ENCODE assay signal across 32 mouse cellular contexts in genomic region chr11:99454759-99455158, GRCm38 (mm10). TPM values are rescaled to one million over a fixed set of nuclear protein-coding genes. Genes with fewer than 3 reads are reported as not detected.
DNase-seq lines count a peak whose midpoint lies in the region; ATAC-seq and TF ChIP-seq lines count a peak whose summit lies in the region.
"Had no signal": no experiment of that assay in that cellular context is flagged by ENCODE, and none has a peak within 500 bp of the region (broad histone marks: within the 10 kb centered on the region; RNA-seq: fewer than 3 reads in every experiment).

No protein-coding gene starts in this region.

- 56% methylated on average over 10 of the region's 10 CpGs for WGBS in stomach, postnatal 0 days

- peak overlapping the region; percentile 70 for H3K27ac ChIP-seq in stomach, postnatal 0 days (replicated peaks)
- H3K27ac ChIP-seq: forebrain, embryonic 13.5 days; heart, embryonic 10.5 days; heart, embryonic 15.5 days; hindbrain, embryonic 12.5 days; limb, embryonic 12.5 days; midbrain, embryonic 13.5 days had no signal

- TF ChIP-seq EP300 in stomach, postnatal 0 days (optimal IDR thresholded peaks at IDR 0.05): peak; percentile 41

- no peak overlapping the region for H3K4me3 ChIP-seq in stomach, postnatal 0 days (ENCODE audit: low read depth, low read length)
- H3K4me3 ChIP-seq: forebrain, embryonic 13.5 days; heart, embryonic 10.5 days; heart, embryonic 15.5 days; hindbrain, embryonic 12.5 days; limb, embryonic 12.5 days; midbrain, embryonic 13.5 days had no signal

- no peaks in the 10 kb centered on the region for H3K9me3 ChIP-seq in stomach, postnatal 0 days (ENCODE audit: control insufficient read depth, low read length)
- H3K9me3 ChIP-seq: forebrain, embryonic 13.5 days; heart, embryonic 10.5 days; heart, embryonic 15.5 days; hindbrain, embryonic 12.5 days; limb, embryonic 12.5 days; midbrain, embryonic 13.5 days had no signal

- TF ChIP-seq CTCF in stomach, postnatal 0 days (IDR thresholded peaks at IDR 0.05; ENCODE audit: low read depth): no peak

- H3K27me3 ChIP-seq in stomach, postnatal 0 days (ENCODE audit: control insufficient read depth, insufficient read depth, low read length): no peaks in the 10 kb centered on the region
- H3K27me3 ChIP-seq: forebrain, embryonic 13.5 days; heart, embryonic 15.5 days; hindbrain, embryonic 12.5 days; limb, embryonic 12.5 days; midbrain, embryonic 13.5 days had no signal

- H3K9ac ChIP-seq in stomach, postnatal 0 days (ENCODE audit: low read length): no peak overlapping the region
- H3K9ac ChIP-seq: forebrain, embryonic 13.5 days; heart, embryonic 15.5 days; hindbrain, embryonic 12.5 days; limb, embryonic 12.5 days; midbrain, embryonic 13.5 days had no signal

- ATAC-seq in stomach, postnatal 0 days (ENCODE audit: low FRiP score, low TSS enrichment): peak; percentile 81
- ATAC-seq in monocyte, adult 5-6 weeks (replicated peaks; ENCODE audit: insufficient number of reproducible peaks, low FRiP score, low TSS enrichment, poor library complexity, severe bottlenecking): no peak
- ATAC-seq: forebrain, embryonic 13.5 days; lung, postnatal 0 days; midbrain, embryonic 13.5 days had no signal

- no peaks in the 10 kb centered on the region for H3K4me1 ChIP-seq in stomach, postnatal 0 days (replicated peaks; ENCODE audit: control insufficient read depth, insufficient read depth)
- H3K4me1 ChIP-seq: forebrain, embryonic 13.5 days; heart, embryonic 10.5 days; heart, embryonic 15.5 days; hindbrain, embryonic 12.5 days; midbrain, embryonic 13.5 days had no signal

- H3K4me2 ChIP-seq in stomach, postnatal 0 days (replicated peaks; ENCODE audit: low read depth): no peak overlapping the region
- H3K4me2 ChIP-seq: forebrain, embryonic 13.5 days; heart, embryonic 15.5 days; hindbrain, embryonic 12.5 days; limb, embryonic 12.5 days; liver, embryonic 11.5 days; midbrain, embryonic 13.5 days had no signal

- H3K36me3 ChIP-seq in stomach, postnatal 0 days (ENCODE audit: control insufficient read depth, insufficient read depth, low read length): no peaks in the 10 kb centered on the region
- H3K36me3 ChIP-seq: heart, embryonic 10.5 days; heart, embryonic 15.5 days; hindbrain, embryonic 12.5 days; limb, embryonic 12.5 days; midbrain, embryonic 13.5 days had no signal

- DNase-seq in urinary bladder, postnatal 14 days (ENCODE audit: low spot score): peak; percentile 23
- DNase-seq in urinary bladder, postnatal 36 days (ENCODE audit: low spot score in 2 of 2): no peak
- DNase-seq in kidney, adult 9 months: peak; percentile 61
- DNase-seq in kidney, postnatal 25 days: peak; percentile 52 to 81
- DNase-seq in stomach, postnatal 0 days (ENCODE audit: low spot score): peak; percentile 54
- DNase-seq in ovary, postnatal 14 days (ENCODE audit: low spot score): no peak
- no peak for DNase-seq in cerebellum, postnatal 10 days
- DNase-seq: adrenal gland, postnatal 10 days; B cell, adult 2 months; cerebellum, adult 8-10 months; cerebellum, postnatal 36 days; gastrocnemius, postnatal 25 days; heart, adult 11 months; heart, postnatal 36 days; lung, postnatal 4 days; right cerebral cortex, postnatal 25 days; thymus, postnatal 4 days had no signal

RNA-seq across cellular contexts. Expression of gene Krt20, which starts 16.8 kb away (rescaled TPM):
- polyA plus RNA-seq in stomach, postnatal 0 days (2015; fragmentation: Nextera tagmentation; extraction: Ambion mirVana): 110 and 119 TPM in 2 replicates
- total RNA-seq in monocyte, adult 5-6 weeks (2017): not detected in 3 replicates
- total RNA-seq: gastrocnemius, postnatal 25 days; heart, postnatal 36 days; left cerebral cortex, postnatal 14 days; megakaryocyte-erythroid progenitor cell, adult 5-6 weeks had no signal
- polyA plus RNA-seq: forebrain, embryonic 13.5 days; midbrain, embryonic 13.5 days had no signal

RNA-seq across cellular contexts. Expression of gene Krt12, which starts 32.7 kb away (rescaled TPM):
- polyA plus RNA-seq in stomach, postnatal 0 days (2015; fragmentation: Nextera tagmentation; extraction: Ambion mirVana): 0.16 and 0.21 TPM in 2 replicates
- not detected in 3 replicates for total RNA-seq in monocyte, adult 5-6 weeks (2017)
- total RNA-seq: adrenal gland, postnatal 10 days; gastrocnemius, adult 18-20 months; gastrocnemius, postnatal 25 days; heart, postnatal 36 days; megakaryocyte-erythroid progenitor cell, adult 5-6 weeks had no signal
- polyA plus RNA-seq: embryonic facial prominence, embryonic 11.5 days; forebrain, embryonic 13.5 days; heart, embryonic 10.5 days; heart, embryonic 15.5 days; limb, embryonic 12.5 days; liver, embryonic 11.5 days; lung, postnatal 0 days; neural tube, embryonic 14.5 days; testis, adult 2 months had no signal

RNA-seq across cellular contexts. Expression of gene Krt23, which starts 38.2 kb away (rescaled TPM):
- 204 and 221 TPM in 2 replicates for polyA plus RNA-seq in stomach, postnatal 0 days (2015; fragmentation: Nextera tagmentation; extraction: Ambion mirVana)
- total RNA-seq in monocyte, adult 5-6 weeks (2017): not detected in 3 replicates
- total RNA-seq: gastrocnemius, adult 18-20 months; gastrocnemius, postnatal 25 days; heart, postnatal 36 days; left cerebral cortex, postnatal 14 days; megakaryocyte-erythroid progenitor cell, adult 5-6 weeks had no signal
- polyA plus RNA-seq: embryonic facial prominence, embryonic 11.5 days; forebrain, embryonic 13.5 days; midbrain, embryonic 13.5 days; neural tube, embryonic 14.5 days had no signal

Comparison
In these comparisons a context has a peak if more than half of its experiments do, and no peak if none do; other contexts are left out.
1. DNase-seq: peak in urinary bladder, postnatal 14 days (single experiment), kidney, adult 9 months (single experiment), kidney, postnatal 25 days (2 of 2) and stomach, postnatal 0 days (single experiment); none in urinary bladder, postnatal 36 days (0 of 2), ovary, postnatal 14 days (single experiment) and cerebellum, postnatal 10 days (0 of 2).